Mouse (Mus musculus) lung, embryonic 16.5 days (tissue): ENCODE measurements around the gene U2af1l4. TPM values are rescaled to one million over a fixed set of nuclear protein-coding genes. Genes with fewer than 3 reads are reported as not detected.

Experiments used
- ATAC-seq: fragments of 200-750 bp; cut with Nextera tagmentation; 2 replicates; pipeline ENCODE4 v1.8.0; 2017; ENCODE audit warnings: low read depth, mild to moderate bottlenecking, moderate library complexity
- H3K27ac ChIP-seq: fragments of 300-500 bp; sonication (generic); 2 replicates; pipeline ENCODE4 v1.5.1; 2014; ENCODE audit warnings: mild to moderate bottlenecking, control low read depth, low read length
- H3K27me3 ChIP-seq: fragments of 300-500 bp; sonication (generic); 2 replicates; pipeline ENCODE4 v1.6.1; 2014; ENCODE audit warnings: low read depth, low read length, mixed read lengths; ENCODE audit not compliant: control insufficient read depth, insufficient read depth
- H3K36me3 ChIP-seq: fragments of 300-500 bp; sonication (generic); 2 replicates; pipeline ENCODE4 v1.6.1; 2014; ENCODE audit warnings: low read length; ENCODE audit not compliant: control insufficient read depth, insufficient read depth
- H3K4me1 ChIP-seq: fragments of 300-500 bp; sonication (generic); replicated peaks from 2 replicates; pipeline ENCODE4 v1.6.1; 2014; ENCODE audit warnings: low read length, mixed read lengths; ENCODE audit not compliant: control insufficient read depth, insufficient read depth
- H3K4me2 ChIP-seq: fragments of 300-500 bp; sonication (generic); 2 replicates; pipeline ENCODE4 v1.6.1; 2014; ENCODE audit warnings: low read depth, low read length, control low read depth
- H3K4me3 ChIP-seq: fragments of 300-500 bp; sonication (generic); 2 replicates; pipeline ENCODE4 v1.5.1; 2014; ENCODE audit warnings: mild to moderate bottlenecking, low read length, control low read depth
- H3K9ac ChIP-seq: fragments of 300-500 bp; sonication (generic); 2 replicates; pipeline ENCODE4 v1.6.1; 2014; ENCODE audit warnings: low read length, control low read depth
- H3K9me3 ChIP-seq: fragments of 300-500 bp; sonication (generic); 2 replicates; pipeline ENCODE4 v1.6.1; 2016; ENCODE audit warnings: low read length; ENCODE audit not compliant: control insufficient read depth
- WGBS: fragments of 180-500 bp; shearing (Covaris S2); extraction: QIAGEN DNeasy Blood & Tissue Kit; methylation state at CpG from one replicate; pipeline ENCODE4 v1.1.7; 2014; 5-methylcytosine and 5-hydroxymethylcytosine counted together
- polyA plus RNA-seq: library from polyadenylated mRNA; unstranded; fragments of >200 nt; fragmentation: Nextera tagmentation; extraction: Ambion mirVana; gene quantifications from 2 replicates; pipeline ENCODE4 v1.2.1, GENCODE M21; 2015

U2af1l4 gene
- polyA plus RNA-seq, 1 experiment from 2014 or later = 95.5 TPM

- Histone ChIP-seq H3K9ac (no peak overlapping the region), H3K4me2 (no peak overlapping the region), H3K36me3 (no peaks in the 10 kb centered on the region; the same call in 1 of the 2 replicates), H3K4me1 (peaks cover 22% of the 10 kb centered on the region), H3K9me3 (no peaks in the 10 kb centered on the region), H3K4me3 (no peak overlapping the region), H3K27ac (no peak overlapping the region), H3K27me3 (no peaks in the 10 kb centered on the region)
- no peak for ATAC-seq
- WGBS = 81% methylated on average over 9 of the region's 9 CpGs
Measured at GRCm38 (mm10) chr7:30590927-30591604, 28.0 kb downstream of the U2af1l4 start.

- no peak overlapping the region for H3K9ac ChIP-seq
- no peak for ATAC-seq
- no peaks in the 10 kb centered on the region; the same call in 1 of the 2 replicates for H3K36me3 ChIP-seq
Measured at GRCm38 (mm10) chr7:30591605-30591951, 28.5 kb downstream of the U2af1l4 start.

GRCm38 (mm10) chr7:30592772-30593423 lies 29.8 kb downstream of the U2af1l4 start:
- Histone ChIP-seq H3K4me3 (no peak overlapping the region), H3K27me3 (no peaks in the 10 kb centered on the region), H3K36me3 (no peaks in the 10 kb centered on the region), H3K9ac (no peak overlapping the region), H3K9me3 (no peaks in the 10 kb centered on the region), H3K27ac (no peak overlapping the region), H3K4me2 (no peak overlapping the region), H3K4me1 (peaks cover 14% of the 10 kb centered on the region)
- 29% methylated on average over 5 of the region's 5 CpGs for WGBS
- ATAC-seq = no peak

More at GRCm38 (mm10) chr7:30591605-30591951, 28.5 kb downstream of the U2af1l4 start:
- 58% methylated on average over 4 of the region's 4 CpGs for WGBS
- Histone ChIP-seq H3K4me1 (peaks cover 22% of the 10 kb centered on the region), H3K27ac (no peak overlapping the region), H3K9me3 (no peaks in the 10 kb centered on the region), H3K4me2 (no peak overlapping the region), H3K4me3 (no peak overlapping the region), H3K27me3 (no peaks in the 10 kb centered on the region)

- WGBS = 69% methylated on average over 10 of the region's 10 CpGs
- Histone ChIP-seq H3K9me3 (no peaks in the 10 kb centered on the region), H3K36me3 (no peaks in the 10 kb centered on the region), H3K4me2 (no peak overlapping the region), H3K27ac (no peak overlapping the region), H3K4me1 (peaks cover 15% of the 10 kb centered on the region), H3K4me3 (no peak overlapping the region), H3K9ac (no peak overlapping the region), H3K27me3 (no peaks in the 10 kb centered on the region)
- no peak for ATAC-seq
Measured at GRCm38 (mm10) chr7:30593579-30594509, 30.7 kb downstream of the U2af1l4 start.

GRCm38 (mm10) chr7:30594510-30595024 lies 31.5 kb downstream of the U2af1l4 start:
- no peak overlapping the region for H3K4me2 ChIP-seq
- 67% methylated on average over 4 of the region's 4 CpGs for WGBS
- H3K4me3 ChIP-seq = no peak overlapping the region
- H3K9me3 ChIP-seq = no peaks in the 10 kb centered on the region
- no peak overlapping the region for H3K27ac ChIP-seq
- H3K9ac ChIP-seq = no peak overlapping the region
- no peaks in the 10 kb centered on the region for H3K27me3 ChIP-seq
- no peak for ATAC-seq
- H3K36me3 ChIP-seq = no peaks in the 10 kb centered on the region
- peaks cover 17% of the 10 kb centered on the region for H3K4me1 ChIP-seq

- Histone ChIP-seq H3K27me3 (no peaks in the 10 kb centered on the region), H3K4me2 (no peak overlapping the region), H3K9me3 (no peaks in the 10 kb centered on the region), H3K27ac (peak overlapping the region; percentile 82), H3K9ac (no peak overlapping the region), H3K4me3 (no peak overlapping the region), H3K36me3 (no peaks in the 10 kb centered on the region), H3K4me1 (peaks cover 10% of the 10 kb centered on the region)
- no peak for ATAC-seq
- WGBS = 62% methylated on average over 5 of the region's 5 CpGs
Measured at GRCm38 (mm10) chr7:30596093-30596492, 33.0 kb downstream of the U2af1l4 start.

- Histone ChIP-seq H3K4me1 (peaks cover 10% of the 10 kb centered on the region), H3K36me3 (no peaks in the 10 kb centered on the region), H3K9ac (no peak overlapping the region), H3K27ac (peak overlapping the region; percentile 82), H3K4me3 (no peak overlapping the region), H3K4me2 (no peak overlapping the region), H3K27me3 (no peaks in the 10 kb centered on the region), H3K9me3 (no peaks in the 10 kb centered on the region)
- WGBS = 36% methylated on average over 5 of the region's 5 CpGs
- ATAC-seq = no peak
Measured at GRCm38 (mm10) chr7:30596811-30597210, 33.7 kb downstream of the U2af1l4 start.

- Histone ChIP-seq H3K9me3 (no peaks in the 10 kb centered on the region), H3K9ac (peak within 1 kb of the TSS; percentile 39; the same call in 1 of the 2 replicates), H3K4me2 (peak within 1 kb of the TSS; percentile 36), H3K4me1 (peaks cover 9% of the 10 kb centered on the region), H3K27me3 (no peaks in the 10 kb centered on the region), H3K36me3 (no peaks in the 10 kb centered on the region), H3K4me3 (peak within 1 kb of the TSS; percentile 12; the same call in 1 of the 2 replicates), H3K27ac (peak within 1 kb of the TSS; percentile 96)
- ATAC-seq = no peak
- 92% methylated on average over 12 of the region's 12 CpGs for whole genome bisulfite sequencing
Measured at GRCm38 (mm10) chr7:30598786-30599185, 35.7 kb downstream of the U2af1l4 start, which contains the start of gene Zbtb32. Zbtb32 (minus strand) TSS chr7:30598909.
